Mouse (Mus musculus) forelimb bud, embryonic 11.5 days (tissue): ENCODE results near the gene Pan2.
A peak's percentile ranks its signal among the peaks of the same experiment; 100 is the strongest.
"Not testable (repeated sequence)": the region's sequence is repeated elsewhere in the genome, so short reads cannot be mapped to it uniquely, and the experiment has no call there.

Source experiments
- DNase-seq: peaks from one replicate; pipeline ENCODE4 v3.0.0-alpha.2; 2012; ENCODE audit warnings: low read depth, low spot score

The Pan2 gene

DNA sequence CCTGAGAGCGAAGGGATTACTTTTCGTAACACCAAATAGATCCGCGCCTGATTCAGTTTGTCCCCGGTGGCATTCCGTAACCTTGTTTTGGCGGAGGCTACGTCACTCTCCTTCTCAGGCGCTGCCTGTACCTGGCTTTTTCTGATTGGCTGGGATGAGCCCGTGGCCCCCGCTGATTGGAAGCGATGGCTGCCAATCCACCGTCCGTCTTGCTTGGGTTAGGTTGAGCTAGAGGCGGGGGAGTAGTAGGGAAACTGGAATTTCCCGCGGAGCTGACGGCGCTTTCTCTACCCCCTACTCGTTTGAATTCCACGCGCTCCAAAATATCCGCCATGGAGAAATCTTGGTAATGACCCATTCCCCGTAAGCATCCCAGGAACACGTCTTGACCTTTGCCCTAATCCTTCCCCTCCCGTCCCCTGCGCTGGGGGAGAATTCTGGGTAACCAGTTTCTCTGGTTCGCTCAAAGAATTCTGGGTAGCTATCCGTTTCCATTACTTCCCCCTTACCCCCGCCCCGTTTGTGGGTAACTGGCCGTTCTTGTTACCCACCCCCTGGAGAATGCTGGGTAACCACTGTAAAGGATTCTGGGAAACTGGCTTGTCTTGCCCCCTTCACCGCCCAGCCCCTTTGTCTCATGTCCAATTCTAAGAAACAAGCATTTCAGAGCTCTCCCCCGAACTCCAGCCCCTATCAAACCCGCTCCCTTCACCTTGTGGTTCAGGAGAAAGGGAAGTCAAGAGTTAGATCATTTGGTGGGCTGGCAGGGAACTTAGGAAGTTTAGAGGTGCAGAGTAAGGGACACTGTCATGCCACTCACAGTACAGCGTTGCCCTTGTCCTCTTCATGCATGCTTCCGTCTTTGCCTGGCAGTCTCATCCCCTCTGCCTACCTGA is at the start of gene Pan2:
Gene Pan2 (plus strand): TSS at position 210 of the 896 bp plus-strand sequence.
- peak; percentile 99 for DNase-seq

- no peak for DNase-seq
Measured at GRCm38 (mm10) chr10:128253677-128254255, 49.4 kb upstream of the Pan2 start, which contains the start of gene Apon. Gene Apon (plus strand): TSS chr10:128254096.

DNA sequence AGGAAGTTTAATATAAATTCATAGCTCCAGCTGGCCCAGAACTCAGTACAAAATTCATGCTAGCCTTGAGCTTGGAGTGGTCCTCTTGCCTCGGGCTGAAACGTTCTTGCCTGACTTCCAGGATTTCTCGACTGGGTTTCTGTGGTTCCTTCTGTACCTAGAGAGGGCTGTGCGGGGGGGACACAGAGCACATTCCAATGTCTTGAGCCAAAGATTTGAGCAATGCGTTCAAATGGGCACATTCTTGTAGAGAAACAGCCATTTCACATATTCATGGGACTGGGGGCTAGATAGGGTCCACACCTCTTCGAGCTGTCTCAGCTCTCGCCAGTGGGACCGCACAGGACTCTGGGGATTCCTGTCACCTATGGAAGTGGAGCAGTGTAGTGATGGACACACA is 47.2 kb upstream of the Pan2 start:
- DNase-seq = no peak

- no peak for DNase-seq
Measured at GRCm38 (mm10) chr10:128256328-128256727, 46.8 kb upstream of the Pan2 start.

DNA sequence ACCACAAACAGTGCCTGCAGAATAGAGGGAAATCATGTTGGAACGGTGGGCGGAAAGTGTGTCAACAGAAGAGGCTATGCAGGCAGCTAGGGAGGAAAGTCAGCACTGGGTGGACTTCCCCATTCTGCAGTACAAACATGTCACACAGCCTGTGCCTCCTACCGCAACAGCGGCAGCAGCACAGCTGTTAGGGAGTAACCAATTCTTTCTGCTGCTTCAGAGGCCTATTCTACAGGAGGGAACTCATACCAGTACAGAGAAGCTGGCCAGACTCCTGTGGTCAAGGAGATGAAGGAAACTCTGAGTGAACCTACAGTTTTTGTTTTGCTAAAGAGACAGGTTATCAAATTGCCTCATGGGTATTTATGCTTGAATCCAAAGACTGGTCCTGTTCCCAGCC is 44.2 kb upstream of the Pan2 start:
- no peak for DNase-seq

DNA sequence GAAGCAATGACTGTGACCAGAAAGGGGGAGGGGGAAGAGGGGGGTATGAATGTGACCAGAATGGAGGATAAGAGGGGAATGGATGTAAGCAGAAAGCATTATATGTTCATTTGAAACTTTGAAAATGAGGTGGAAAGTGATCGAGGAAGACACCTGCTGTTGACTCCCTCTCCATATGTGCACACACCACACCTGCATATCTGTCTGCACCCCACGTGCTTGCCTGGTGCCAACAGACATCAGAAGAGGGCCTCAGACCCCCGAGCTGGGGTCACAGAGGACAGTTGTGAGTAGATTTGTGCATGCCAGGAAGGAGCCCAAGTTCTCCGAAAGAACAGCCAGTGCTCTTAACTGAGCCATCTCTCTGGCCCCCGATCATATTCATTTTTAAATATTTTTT is 43.2 kb upstream of the Pan2 start:
- DNase-seq = no peak

- DNase-seq = not testable (repeated sequence)
Measured at GRCm38 (mm10) chr10:128260376-128260775, 42.8 kb upstream of the Pan2 start.

GRCm38 (mm10) chr10:128262300-128262699 is 40.8 kb upstream of the Pan2 start:
- DNase-seq = no peak

DNA sequence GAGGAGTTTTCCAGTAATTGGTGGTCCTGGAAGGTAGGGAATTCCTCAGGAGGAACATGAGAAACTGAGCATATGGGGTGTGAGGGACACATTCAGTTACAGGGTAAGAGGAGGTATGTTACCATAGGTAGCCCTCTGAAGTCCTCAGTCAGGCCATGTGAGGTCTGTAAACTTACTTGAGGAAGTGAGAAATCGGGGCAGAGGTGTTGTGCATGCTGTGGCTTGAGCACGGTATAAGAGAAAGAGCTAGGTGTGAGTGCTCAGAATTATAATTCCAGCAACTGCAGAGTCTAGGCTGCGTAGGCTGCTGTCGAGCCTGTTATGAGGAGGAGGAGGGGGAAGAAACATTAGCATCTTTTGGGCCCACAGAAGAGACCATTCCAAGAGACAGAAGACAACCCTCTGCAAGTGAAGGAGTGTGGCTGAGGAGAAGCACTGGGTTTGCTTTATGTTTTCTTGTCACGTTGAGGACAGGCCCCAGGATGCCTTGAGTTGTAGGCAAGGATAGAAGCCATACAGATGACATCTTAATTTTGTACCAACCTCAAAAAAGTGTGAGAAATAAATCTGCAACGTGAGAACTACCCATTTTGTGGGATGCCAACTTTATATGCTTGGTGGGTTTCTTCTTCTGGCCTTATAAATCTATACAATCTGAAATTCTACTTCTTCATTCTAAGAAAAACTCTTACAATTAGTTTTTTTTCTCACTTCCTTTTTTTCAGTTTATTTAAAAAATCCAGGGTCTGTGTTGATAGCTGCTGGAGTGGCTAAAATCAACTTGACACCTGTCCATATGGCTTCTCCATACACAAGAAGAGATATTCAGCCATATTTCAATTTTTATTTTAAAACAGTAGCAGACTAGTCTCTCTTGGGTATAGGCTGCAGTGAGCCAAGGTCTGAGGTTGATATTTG is 39.5 kb upstream of the Pan2 start:
- DNase-seq = no peak

- no peak for DNase-seq
Measured at GRCm38 (mm10) chr10:128268371-128268770, 34.8 kb upstream of the Pan2 start, which contains the start of gene Apof. Gene Apof (plus strand): TSS chr10:128268671.

DNA sequence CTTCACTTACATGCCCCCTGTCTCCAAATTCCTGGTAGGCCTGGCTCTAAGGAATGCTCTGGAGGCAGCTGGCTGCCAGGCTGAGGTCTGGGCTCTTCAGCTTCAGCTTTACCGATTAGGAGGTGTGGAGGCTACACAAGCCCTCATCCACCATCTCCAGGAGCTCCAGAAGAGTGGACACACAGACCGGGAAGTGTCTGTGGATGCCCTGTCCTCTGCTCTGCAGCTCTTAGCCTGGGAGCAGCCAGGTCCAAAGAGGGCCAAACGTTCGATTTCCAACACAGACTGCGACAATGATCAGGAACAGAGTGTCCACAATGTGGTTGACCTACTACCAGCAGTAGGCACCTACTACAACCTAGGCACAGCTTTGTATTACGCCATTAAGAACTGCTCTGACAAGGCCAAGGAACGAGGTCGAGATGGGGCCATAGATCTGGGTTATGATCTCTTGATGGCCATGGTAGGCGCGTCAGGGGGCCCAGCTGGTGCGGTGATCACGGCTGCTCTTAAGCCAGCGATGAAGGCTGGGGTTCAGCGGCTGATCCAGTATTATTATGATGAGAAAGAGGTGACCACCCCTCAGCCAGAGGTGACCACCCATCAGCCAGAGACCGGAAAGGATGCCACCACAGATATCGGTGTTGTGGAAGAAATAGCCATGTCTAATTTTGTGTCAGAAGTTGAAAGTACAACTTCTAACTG is 33.8 kb upstream of the Pan2 start:
- DNase-seq = no peak

DNA sequence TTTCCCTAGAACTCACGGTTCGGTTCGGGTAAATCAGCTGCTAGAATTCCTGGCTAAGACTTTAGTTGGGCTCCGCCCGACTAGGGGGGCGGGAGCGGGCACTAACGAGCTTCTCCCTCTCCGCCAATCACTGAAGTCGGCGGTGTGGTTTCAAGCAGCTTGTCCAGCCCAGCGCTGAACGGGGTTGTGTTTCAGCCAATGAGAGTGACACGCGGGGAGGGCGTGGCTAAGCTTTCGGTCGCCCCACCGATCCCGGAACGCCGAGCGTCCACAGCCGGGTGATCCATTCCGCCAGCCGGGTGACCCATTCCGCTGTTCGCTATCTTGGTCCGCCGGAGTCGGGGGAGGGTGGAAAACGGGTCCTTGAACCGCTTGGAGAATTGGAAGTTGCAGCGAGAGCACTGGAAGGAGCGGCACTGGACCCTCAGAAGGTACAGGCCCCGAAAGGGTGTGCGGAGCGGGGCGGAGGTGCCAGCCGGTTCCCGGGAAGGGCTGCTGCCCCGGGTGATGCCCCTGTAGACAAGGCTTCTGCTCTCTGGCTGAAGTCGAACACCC is 32.8 kb upstream of the Pan2 start, which contains the start of gene Stat2:
Gene Stat2 (plus strand): TSS at position 273 of the 555 bp plus-strand sequence.
- peak; percentile 96 for DNase-seq

- DNase-seq = no peak
Measured at GRCm38 (mm10) chr10:128270866-128271265, 32.3 kb upstream of the Pan2 start.

DNA sequence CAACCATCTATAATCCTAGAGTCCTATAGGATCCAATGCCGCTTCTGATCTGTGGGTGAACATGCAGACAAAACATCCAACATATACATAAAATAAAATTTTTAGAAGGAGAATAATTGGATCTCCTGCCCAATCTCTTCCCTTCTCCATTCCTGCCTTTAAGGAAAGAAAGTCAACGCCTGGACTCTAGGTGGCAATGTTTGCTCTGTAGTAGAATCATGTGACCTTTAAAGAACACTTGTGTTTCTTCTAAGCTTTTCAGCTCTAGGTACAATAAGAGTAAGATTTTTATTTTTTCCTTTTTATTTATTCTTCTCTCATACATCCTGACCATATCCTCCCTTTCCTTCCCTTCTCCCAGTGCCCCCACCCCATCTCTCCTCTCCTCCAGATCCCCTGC is 31.3 kb upstream of the Pan2 start:
- no peak for DNase-seq

GRCm38 (mm10) chr10:128272819-128273439 is 30.2 kb upstream of the Pan2 start:
- DNase-seq = not testable (repeated sequence)

DNA sequence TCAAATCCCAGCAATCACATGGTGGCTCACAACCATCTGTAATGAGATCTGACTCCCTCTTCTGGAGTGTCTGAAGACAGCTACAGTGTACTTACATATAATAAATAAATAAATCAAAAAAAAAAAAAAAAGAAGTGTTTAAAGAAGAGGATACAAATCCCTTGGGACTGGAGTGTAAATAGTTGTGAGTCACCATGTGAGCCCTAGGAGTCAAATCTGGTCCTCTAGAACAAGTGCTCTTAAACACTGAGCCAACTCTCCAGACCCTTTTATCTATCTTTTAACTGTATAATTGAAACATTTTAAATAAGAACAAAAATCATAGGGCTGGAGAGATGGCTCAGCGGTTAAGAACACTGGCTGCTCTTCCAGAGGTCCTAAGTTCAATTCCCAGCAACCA is 27.8 kb upstream of the Pan2 start:
- not testable (repeated sequence) for DNase-seq

- DNase-seq = no peak
Measured at GRCm38 (mm10) chr10:128278158-128278557, 25.0 kb upstream of the Pan2 start.

- DNase-seq = no peak
Measured at GRCm38 (mm10) chr10:128280943-128281342, 22.2 kb upstream of the Pan2 start.

GRCm38 (mm10) chr10:128281682-128282081 is 21.5 kb upstream of the Pan2 start:
- DNase-seq = no peak

DNA sequence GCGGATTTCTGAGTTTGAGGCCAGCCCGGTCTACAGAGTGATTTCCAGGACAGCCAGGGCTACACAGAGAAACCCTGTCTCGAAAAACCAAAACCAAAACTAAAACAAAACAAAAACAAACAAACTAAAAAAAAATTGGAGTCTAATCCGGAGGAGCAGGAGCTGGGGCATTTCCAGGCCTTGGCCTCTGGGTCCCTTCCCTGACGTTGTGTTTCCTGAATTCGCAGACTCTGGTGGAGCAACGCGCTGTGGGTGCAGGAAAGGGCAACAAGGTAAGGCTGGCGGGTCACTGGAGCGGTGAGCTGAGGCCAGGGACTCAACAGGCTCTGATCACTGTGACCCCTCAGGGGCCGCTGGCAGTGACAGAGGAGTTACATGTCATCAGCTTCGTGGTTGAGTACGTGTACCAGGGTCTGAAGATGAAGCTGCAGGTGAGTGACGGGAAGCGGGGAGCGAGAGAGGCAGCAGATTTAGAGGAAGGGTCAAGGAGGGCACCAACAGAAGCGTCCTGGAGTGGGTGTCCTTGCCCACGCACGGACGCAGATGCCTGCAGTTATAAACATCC is 20.2 kb upstream of the Pan2 start:
- DNase-seq = no peak
